Mouse (Mus musculus) bone marrow macrophage, adult 2 months (primary cell): ENCODE data around the gene Camk2d. TPM values are rescaled to one million over a fixed set of nuclear protein-coding genes. Genes with fewer than 3 reads are reported as not detected.

Source experiments
- H3K27ac ChIP-seq: 2 replicates; pipeline ENCODE4 v1.5.1; 2012; ENCODE audit warnings: low read depth, low read length; ENCODE audit not compliant: insufficient read depth
- H3K4me1 ChIP-seq: 2 replicates; pipeline ENCODE4 v1.6.1; 2012; ENCODE audit warnings: low read length; ENCODE audit not compliant: control insufficient read depth, insufficient read depth
- H3K4me3 ChIP-seq: 2 replicates; pipeline ENCODE4 v1.5.1; 2012; ENCODE audit warnings: mild to moderate bottlenecking, low read length, moderate library complexity; ENCODE audit not compliant: insufficient read depth
- CTCF ChIP-seq: IDR thresholded peaks from 2 replicates; pipeline ENCODE4 v1.5.1; 2012; ENCODE audit warnings: low read depth, mild to moderate bottlenecking, low read length, moderate library complexity
- POLR2A ChIP-seq: IDR thresholded peaks from 2 replicates; pipeline ENCODE4 v1.6.1; 2012; ENCODE audit warnings: mild to moderate bottlenecking, low read depth, low read length, borderline replicate concordance
- polyA plus RNA-seq: library from polyadenylated mRNA; stranded (reverse); fragments of >200 nt; gene quantifications from 2 replicates; pipeline ENCODE4 v1.2.4, GENCODE M21; 2012; ENCODE audit not compliant: missing spikeins, insufficient read depth, insufficient read length

Camk2d gene
- polyA plus RNA-seq, 1 experiment = 59.0 TPM

GRCm38 (mm10) chr3:126681051-126681450 is 84.9 kb downstream of the Camk2d start:
- no peak for TF ChIP-seq POLR2A
- TF ChIP-seq CTCF = no peak

GRCm38 (mm10) chr3:126681996-126682395 is 85.9 kb downstream of the Camk2d start:
- Histone ChIP-seq H3K4me1 (peaks cover 3% of the 10 kb centered on the region), H3K4me3 (no peak overlapping the region), H3K27ac (no peak overlapping the region)
- no peak for TF ChIP-seq POLR2A
- TF ChIP-seq CTCF = no peak

More at GRCm38 (mm10) chr3:126681051-126681450, 84.9 kb downstream of the Camk2d start:
- H3K4me1 ChIP-seq = peaks cover 3% of the 10 kb centered on the region
- no peak overlapping the region for H3K4me3 ChIP-seq
- H3K27ac ChIP-seq = no peak overlapping the region

GRCm38 (mm10) chr3:126685363-126685762 is 89.3 kb downstream of the Camk2d start:
- peaks cover 2% of the 10 kb centered on the region for H3K4me1 ChIP-seq
- no peak overlapping the region for H3K27ac ChIP-seq
- TF ChIP-seq POLR2A = no peak
- no peak for TF ChIP-seq CTCF
- no peak overlapping the region for H3K4me3 ChIP-seq

GRCm38 (mm10) chr3:126687150-126687549 is 91.0 kb downstream of the Camk2d start:
- no peak for TF ChIP-seq CTCF
- TF ChIP-seq POLR2A = no peak
- Histone ChIP-seq H3K4me1 (peaks cover 13% of the 10 kb centered on the region), H3K27ac (no peak overlapping the region), H3K4me3 (no peak overlapping the region)

GRCm38 (mm10) chr3:126688516-126688915 is 92.4 kb downstream of the Camk2d start:
- TF ChIP-seq POLR2A (no peak), CTCF (no peak)
- H3K27ac ChIP-seq = no peak overlapping the region
- H3K4me1 ChIP-seq = peaks cover 20% of the 10 kb centered on the region
- no peak overlapping the region for H3K4me3 ChIP-seq

- TF ChIP-seq CTCF (no peak), POLR2A (no peak)
- Histone ChIP-seq H3K27ac (no peak overlapping the region), H3K4me1 (peaks cover 35% of the 10 kb centered on the region), H3K4me3 (no peak overlapping the region)
Observed at GRCm38 (mm10) chr3:126690627-126691505, 94.8 kb downstream of the Camk2d start.

GRCm38 (mm10) chr3:126691565-126691964 is 95.5 kb downstream of the Camk2d start:
- no peak overlapping the region for H3K4me3 ChIP-seq
- no peak for TF ChIP-seq POLR2A
- no peak for TF ChIP-seq CTCF
- H3K4me1 ChIP-seq = peaks cover 35% of the 10 kb centered on the region
- H3K27ac ChIP-seq = no peak overlapping the region

- TF ChIP-seq CTCF (no peak), POLR2A (no peak)
- peaks cover 41% of the 10 kb centered on the region for H3K4me1 ChIP-seq
- H3K27ac ChIP-seq = no peak overlapping the region
- peak overlapping the region; percentile 62; the same call in 1 of the 2 replicates for H3K4me3 ChIP-seq
Observed at GRCm38 (mm10) chr3:126692797-126693196, 96.7 kb downstream of the Camk2d start.

GRCm38 (mm10) chr3:126693302-126693701 is 97.2 kb downstream of the Camk2d start:
- peak overlapping the region; percentile 62 for H3K4me3 ChIP-seq
- H3K4me1 ChIP-seq = peaks cover 41% of the 10 kb centered on the region
- H3K27ac ChIP-seq = peak overlapping the region; percentile 22
- TF ChIP-seq POLR2A (no peak), CTCF (no peak)
